Mouse (Mus musculus) liver, embryonic 13.5 days (tissue): Measurements from ENCODE around the gene Wdr59. TPM values are rescaled to one million over a fixed set of nuclear protein-coding genes. Genes with fewer than 3 reads are reported as not detected.

ENCODE experiments used
- ATAC-seq: fragments of 200-750 bp; cut with Nextera tagmentation; 2 replicates; pipeline ENCODE4 v1.8.0; 2017; ENCODE audit warnings: low read depth, mild to moderate bottlenecking, moderate number of reproducible peaks, moderate library complexity
- DNase-seq: peaks from one replicate; pipeline ENCODE4 v3.0.0; 2022
- H3K27ac ChIP-seq: fragments of 300-500 bp; sonication (generic); 2 replicates; pipeline ENCODE4 v1.5.1; 2015; ENCODE audit warnings: moderate library complexity, mild to moderate bottlenecking, inconsistent platforms
- H3K27me3 ChIP-seq: fragments of 300-500 bp; sonication (generic); 2 replicates; pipeline ENCODE4 v1.6.1; 2015; ENCODE audit warnings: mild to moderate bottlenecking, inconsistent platforms
- H3K36me3 ChIP-seq: fragments of 300-500 bp; sonication (generic); 2 replicates; pipeline ENCODE4 v1.6.1; 2015; ENCODE audit warnings: mild to moderate bottlenecking, inconsistent platforms
- H3K4me1 ChIP-seq: fragments of 300-500 bp; sonication (generic); replicated peaks from 2 replicates; pipeline ENCODE4 v1.6.1; 2015; ENCODE audit warnings: inconsistent platforms
- H3K4me2 ChIP-seq: fragments of 300-500 bp; sonication (generic); 2 replicates; pipeline ENCODE4 v1.6.1; 2015; ENCODE audit warnings: inconsistent platforms, mild to moderate bottlenecking, moderate library complexity
- H3K4me3 ChIP-seq: fragments of 300-500 bp; sonication (generic); replicated peaks from 2 replicates; pipeline ENCODE4 v1.5.1; 2015; ENCODE audit warnings: mild to moderate bottlenecking, inconsistent platforms
- H3K9ac ChIP-seq: fragments of 300-500 bp; sonication (generic); 2 replicates; pipeline ENCODE4 v1.6.1; 2015; ENCODE audit warnings: mild to moderate bottlenecking, inconsistent platforms
- H3K9me3 ChIP-seq: fragments of 300-500 bp; sonication (generic); replicated peaks from 2 replicates; pipeline ENCODE4 v1.6.1; 2016; ENCODE audit warnings: inconsistent platforms
- WGBS: fragments of 180-500 bp; shearing (Covaris S2); methylation state at CpG from one replicate; pipeline ENCODE4 v1.1.7; 2015; ENCODE audit not compliant: insufficient replicate concordance; 5-methylcytosine and 5-hydroxymethylcytosine counted together
- polyA plus RNA-seq: library from polyadenylated mRNA; unstranded; fragments of >200 nt; fragmentation: Nextera tagmentation; extraction: Ambion mirVana; gene quantifications from 2 replicates; pipeline ENCODE4 v1.2.1, GENCODE M21; 2015

The Wdr59 gene
- polyA plus RNA-seq, 1 experiment from 2014 or later: 1.8 TPM

DNA sequence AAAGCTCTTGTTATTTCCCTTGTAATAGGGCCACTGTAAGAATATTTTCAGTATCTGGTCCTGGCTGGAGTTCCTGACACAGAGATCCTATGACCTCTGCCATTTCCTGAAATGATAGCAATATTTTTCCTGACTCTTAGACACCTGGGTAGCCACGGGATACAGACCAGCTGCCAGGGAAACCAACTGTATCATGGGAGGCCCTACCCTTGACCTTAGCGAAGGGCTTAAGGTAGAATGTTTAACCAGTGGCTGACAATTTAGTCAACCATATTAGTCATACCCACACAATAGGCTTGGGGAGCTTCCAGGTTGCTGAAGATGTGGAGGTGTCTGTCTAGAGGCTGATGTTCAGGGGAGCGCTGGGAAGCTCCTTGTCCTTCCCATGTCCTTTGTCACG is 77.6 kb downstream of the Wdr59 start:
- WGBS: 68% methylated on average over 4 of the region's 4 CpGs
- Histone ChIP-seq H3K9ac (no peak overlapping the region), H3K27me3 (0 out of 2 replicates have a peak, but pooled peaks cover 2% of the 10 kb centered on the region), H3K9me3 (no peaks in the 10 kb centered on the region), H3K4me3 (no peak overlapping the region), H3K4me1 (peaks cover 20% of the 10 kb centered on the region), H3K27ac (no peak overlapping the region), H3K4me2 (no peak overlapping the region), H3K36me3 (no peaks in the 10 kb centered on the region)
- DNase-seq (no peak), ATAC-seq (no peak)

DNA sequence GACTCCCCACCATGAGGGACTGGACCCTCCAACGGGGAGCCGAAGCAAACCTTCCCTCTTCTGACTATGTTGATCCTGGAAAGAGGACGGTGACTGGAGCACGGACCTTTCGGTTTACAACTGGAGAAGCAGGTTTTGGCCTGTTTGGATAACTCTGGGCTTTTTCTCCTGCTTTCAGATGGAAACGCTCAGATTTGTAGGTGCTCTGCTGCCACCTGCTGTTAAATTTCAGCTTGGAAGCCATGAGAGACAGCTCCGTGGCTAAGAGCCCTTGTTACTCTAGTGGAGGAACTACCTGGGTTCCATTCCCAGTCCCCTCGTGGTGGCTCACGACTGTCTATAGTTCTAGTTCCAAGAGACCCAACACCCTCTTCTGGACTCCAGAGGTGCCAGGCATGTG is 82.7 kb downstream of the Wdr59 start:
- H3K4me3 ChIP-seq: no peak overlapping the region
- ATAC-seq (no peak), DNase-seq (peak; percentile 15)
- no peaks in the 10 kb centered on the region for H3K4me1 ChIP-seq
- H3K9ac ChIP-seq: no peak overlapping the region
- no peaks in the 10 kb centered on the region for H3K9me3 ChIP-seq
- 0 out of 2 replicates have a peak, but pooled peaks cover 5% of the 10 kb centered on the region for H3K27me3 ChIP-seq
- no peaks in the 10 kb centered on the region for H3K36me3 ChIP-seq
- WGBS: 19% methylated on average over 9 of the region's 9 CpGs
- H3K27ac ChIP-seq: no peak overlapping the region
- H3K4me2 ChIP-seq: no peak overlapping the region

DNA sequence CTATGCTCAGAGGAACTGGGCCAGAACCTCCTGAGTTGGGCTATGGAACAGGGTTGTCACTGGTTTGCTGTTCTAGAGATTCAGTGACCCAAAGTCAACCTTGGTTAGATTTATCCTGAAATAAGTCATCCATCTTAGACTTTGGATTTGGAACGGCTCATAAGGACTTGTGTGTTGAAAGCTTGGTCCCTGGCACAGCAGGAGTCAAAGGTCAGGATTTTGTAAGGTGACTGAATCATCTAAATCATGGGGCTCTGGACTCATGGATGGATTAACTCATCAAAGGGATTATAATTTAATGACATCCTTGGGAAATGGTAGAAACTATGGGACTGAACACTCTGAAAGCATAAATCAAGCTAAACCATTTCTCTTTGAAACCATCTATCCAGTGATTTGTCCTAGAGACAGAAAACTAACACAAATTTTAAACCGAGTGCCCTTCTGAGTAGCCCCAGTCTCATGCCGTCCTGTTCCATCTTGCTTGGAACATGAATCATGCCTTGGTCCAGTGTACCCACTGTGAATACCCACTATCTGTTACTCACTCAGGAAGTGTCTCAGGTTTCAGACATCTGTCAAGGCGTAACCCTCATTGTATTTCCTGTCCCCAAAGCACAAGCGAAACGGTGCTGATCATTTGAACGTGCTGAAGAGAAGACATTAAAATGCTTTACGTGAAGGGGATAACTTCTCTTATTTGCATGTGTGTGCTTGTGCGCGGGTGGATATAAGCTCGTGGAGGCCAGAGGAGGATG is 86.6 kb downstream of the Wdr59 start:
- H3K4me2 ChIP-seq: no peak overlapping the region
- no peaks in the 10 kb centered on the region for H3K9me3 ChIP-seq
- no peak overlapping the region for H3K4me3 ChIP-seq
- ATAC-seq (no peak), DNase-seq (no peak)
- H3K36me3 ChIP-seq: no peaks in the 10 kb centered on the region
- 0 out of 2 replicates have a peak, but pooled peaks cover 3% of the 10 kb centered on the region for H3K27me3 ChIP-seq
- H3K27ac ChIP-seq: no peak overlapping the region
- 45% methylated on average over 11 of the region's 11 CpGs for WGBS
- no peaks in the 10 kb centered on the region for H3K4me1 ChIP-seq
- no peak overlapping the region for H3K9ac ChIP-seq

DNA sequence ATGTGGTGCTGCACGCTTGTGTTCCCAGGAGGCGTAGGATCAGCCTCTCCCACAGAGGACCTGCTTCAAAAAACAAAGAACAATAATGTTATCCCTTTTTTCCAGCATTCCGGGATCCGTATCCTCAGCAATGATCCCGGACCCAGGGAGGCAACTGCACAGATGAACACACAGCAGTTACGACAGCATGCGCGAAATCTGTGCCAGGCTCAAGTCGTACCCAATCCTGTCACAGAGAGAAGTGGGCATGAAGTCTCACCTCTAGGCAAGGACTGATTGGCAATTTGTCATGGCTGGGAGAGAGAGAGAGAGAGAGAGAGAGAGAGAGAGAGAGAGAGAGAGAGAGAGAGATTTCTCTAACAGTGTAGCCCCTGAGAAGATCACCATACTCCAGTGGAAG is 97.2 kb downstream of the Wdr59 start:
- Histone ChIP-seq H3K27me3 (no peaks in the 10 kb centered on the region), H3K27ac (no peak overlapping the region), H3K9me3 (no peaks in the 10 kb centered on the region), H3K36me3 (no peaks in the 10 kb centered on the region), H3K4me3 (no peak overlapping the region), H3K4me2 (no peak overlapping the region), H3K4me1 (no peaks in the 10 kb centered on the region), H3K9ac (no peak overlapping the region)
- ATAC-seq (no peak), DNase-seq (no peak)
- WGBS: 82% methylated on average over 9 of the region's 9 CpGs

DNA sequence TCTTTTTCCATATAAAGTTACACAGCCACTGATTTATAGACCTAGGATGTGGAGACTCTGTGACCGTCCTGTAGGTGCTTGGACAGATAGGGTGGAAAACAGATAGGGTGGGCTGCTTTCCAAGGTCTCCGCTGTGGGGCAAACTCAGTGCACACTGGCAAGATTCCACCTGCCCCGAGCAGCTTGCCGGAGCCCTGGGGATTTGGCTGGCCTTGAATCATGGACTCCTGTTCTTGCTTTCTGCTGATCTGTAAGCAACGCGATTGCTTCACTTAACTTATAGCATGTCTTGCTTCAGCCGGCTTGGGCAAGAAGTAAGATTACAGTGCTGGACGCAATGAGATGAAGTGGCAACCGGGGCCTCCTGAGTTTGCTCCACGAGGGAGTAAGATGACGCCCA is 97.7 kb downstream of the Wdr59 start:
- DNase-seq (no peak), ATAC-seq (no peak)
- 71% methylated on average over 11 of the region's 11 CpGs for WGBS

DNA sequence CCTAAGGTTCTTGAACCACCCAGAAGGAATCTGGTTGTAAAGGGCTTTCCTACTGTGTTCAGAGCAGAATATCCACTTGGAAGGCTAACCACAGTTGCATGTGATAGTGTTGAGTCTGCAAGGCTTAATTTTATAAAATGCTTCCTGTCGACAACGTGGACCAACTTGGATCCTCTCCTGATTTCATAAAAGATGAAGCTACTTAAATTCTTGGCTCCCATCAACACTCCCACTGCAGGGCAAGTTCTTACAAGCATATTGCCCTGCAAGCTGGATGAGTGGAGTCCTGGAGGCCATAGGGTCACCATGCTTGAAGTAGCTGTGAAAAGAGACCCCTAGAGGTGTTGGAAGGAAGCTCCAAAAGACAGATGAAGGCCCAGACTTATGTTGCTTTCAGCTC is 99.3 kb downstream of the Wdr59 start:
- Histone ChIP-seq H3K9ac (no peak overlapping the region), H3K36me3 (no peaks in the 10 kb centered on the region), H3K27me3 (0 out of 2 replicates have a peak, but pooled peaks cover 11% of the 10 kb centered on the region), H3K4me1 (no peaks in the 10 kb centered on the region), H3K27ac (no peak overlapping the region), H3K4me2 (no peak overlapping the region), H3K9me3 (no peaks in the 10 kb centered on the region), H3K4me3 (no peak overlapping the region)
- ATAC-seq (no peak), DNase-seq (no peak)
- 58% methylated on average over 2 of the region's 2 CpGs for WGBS

More for the DNA sequence above, 97.7 kb downstream of the Wdr59 start:
- no peak overlapping the region for H3K4me2 ChIP-seq
- H3K27ac ChIP-seq: no peak overlapping the region
- no peaks in the 10 kb centered on the region for H3K9me3 ChIP-seq
- 0 out of 2 replicates have a peak, but pooled peaks cover 3% of the 10 kb centered on the region for H3K27me3 ChIP-seq
- H3K4me3 ChIP-seq: no peak overlapping the region
- no peaks in the 10 kb centered on the region for H3K4me1 ChIP-seq
- H3K9ac ChIP-seq: no peak overlapping the region
- no peaks in the 10 kb centered on the region for H3K36me3 ChIP-seq

DNA sequence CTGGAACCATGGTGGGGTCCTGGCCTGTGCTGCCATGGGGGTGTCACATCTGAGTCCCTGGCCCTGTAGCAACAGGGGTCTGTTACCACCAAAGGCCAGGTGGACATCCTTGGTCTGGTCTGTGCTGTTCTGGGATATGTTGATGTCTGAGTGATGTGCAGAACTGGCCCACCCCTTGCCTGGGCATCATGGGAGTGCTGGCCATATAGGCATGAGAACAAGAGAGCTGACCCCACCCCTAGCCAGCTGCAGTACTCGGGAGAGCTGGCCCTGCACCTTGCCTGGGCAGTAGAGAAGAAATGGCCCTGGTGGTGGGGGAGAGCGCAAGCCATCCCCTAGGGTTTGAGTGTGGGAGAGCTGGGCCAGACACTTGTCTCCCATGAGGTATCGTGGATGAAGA is 102.7 kb downstream of the Wdr59 start:
- H3K4me3 ChIP-seq: no peak overlapping the region
- H3K9me3 ChIP-seq: no peaks in the 10 kb centered on the region
- WGBS: 60% methylated on average over 3 of the region's 3 CpGs
- DNase-seq: no peak
- no peaks in the 10 kb centered on the region for H3K4me1 ChIP-seq
- no peak for ATAC-seq
- 0 out of 2 replicates have a peak, but pooled peaks cover 19% of the 10 kb centered on the region for H3K27me3 ChIP-seq
- no peak overlapping the region for H3K9ac ChIP-seq
- H3K4me2 ChIP-seq: no peak overlapping the region
- H3K27ac ChIP-seq: no peak overlapping the region
- H3K36me3 ChIP-seq: no peaks in the 10 kb centered on the region

DNA sequence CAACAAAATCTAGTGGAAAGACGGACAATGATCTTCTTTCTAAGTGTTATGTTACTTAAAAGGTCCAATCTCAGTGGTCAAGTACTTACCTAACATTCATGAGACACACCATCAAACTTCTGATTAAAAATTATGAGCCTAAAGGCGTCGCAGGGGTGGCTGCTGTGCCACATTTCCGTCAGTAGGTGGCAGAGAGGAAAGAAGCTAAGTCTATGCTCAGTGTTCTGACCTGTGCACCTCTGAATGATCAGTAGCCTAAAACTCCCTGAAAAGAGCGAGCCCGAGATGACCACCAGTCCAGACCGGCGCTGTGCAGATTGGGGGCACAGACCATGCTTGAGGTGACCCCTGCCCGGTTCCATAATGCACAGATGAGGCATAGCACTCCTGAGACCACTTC is 103.3 kb downstream of the Wdr59 start:
- ATAC-seq: no peak
- no peaks in the 10 kb centered on the region for H3K4me1 ChIP-seq
- H3K36me3 ChIP-seq: no peaks in the 10 kb centered on the region
- H3K9me3 ChIP-seq: no peaks in the 10 kb centered on the region
- H3K27ac ChIP-seq: no peak overlapping the region
- H3K27me3 ChIP-seq: 0 out of 2 replicates have a peak, but pooled peaks cover 19% of the 10 kb centered on the region
- H3K4me2 ChIP-seq: no peak overlapping the region
- H3K9ac ChIP-seq: no peak overlapping the region
- no peak for DNase-seq
- WGBS: 23% methylated on average over 9 of the region's 9 CpGs
- H3K4me3 ChIP-seq: no peak overlapping the region

DNA sequence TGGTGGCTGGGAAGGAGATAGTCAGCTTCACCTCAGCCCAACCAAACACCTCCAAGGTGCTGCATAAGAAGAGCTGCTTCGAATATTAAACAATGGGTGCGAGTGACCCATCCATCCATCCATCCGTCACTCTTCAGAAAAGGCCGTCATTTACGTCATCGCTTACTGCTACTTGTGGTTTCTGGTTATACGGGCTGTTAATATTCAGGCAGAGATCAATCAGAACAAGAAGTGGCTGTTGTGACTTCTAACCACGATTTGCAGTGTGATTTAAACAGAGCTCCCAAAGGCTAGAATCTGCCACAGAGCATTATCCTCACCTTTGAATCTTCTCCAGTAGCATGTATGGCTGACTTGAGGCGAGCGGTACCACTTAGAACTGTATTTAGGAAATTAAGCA is 104.7 kb downstream of the Wdr59 start:
- no peak overlapping the region for H3K9ac ChIP-seq
- H3K4me1 ChIP-seq: no peaks in the 10 kb centered on the region
- no peak overlapping the region for H3K4me3 ChIP-seq
- no peak for DNase-seq
- 62% methylated on average over 10 of the region's 10 CpGs for WGBS
- H3K4me2 ChIP-seq: no peak overlapping the region
- 0 out of 2 replicates have a peak, but pooled peaks cover 19% of the 10 kb centered on the region for H3K27me3 ChIP-seq
- no peaks in the 10 kb centered on the region for H3K36me3 ChIP-seq
- no peaks in the 10 kb centered on the region for H3K9me3 ChIP-seq
- ATAC-seq: no peak
- no peak overlapping the region for H3K27ac ChIP-seq

DNA sequence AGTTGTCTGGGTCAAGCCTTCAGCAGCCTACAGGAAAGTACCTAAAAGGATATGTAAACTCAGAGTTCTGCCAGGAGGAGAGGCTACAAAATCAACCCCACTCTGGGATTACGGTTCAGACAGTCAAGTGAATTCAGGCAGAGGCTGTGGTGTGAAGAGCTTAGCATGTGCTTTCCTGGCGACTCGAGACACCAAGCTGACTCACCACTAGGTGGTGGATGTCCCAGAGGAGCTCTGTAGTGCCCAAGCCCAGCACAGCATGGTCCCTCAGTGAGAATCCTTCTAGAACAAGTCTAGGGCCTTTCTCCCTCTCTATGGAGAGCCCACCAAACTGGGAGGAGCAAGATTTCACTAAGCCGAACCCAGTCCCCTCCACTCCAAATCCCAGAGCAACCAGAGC is 118.5 kb downstream of the Wdr59 start:
- Histone ChIP-seq H3K4me2 (no peak overlapping the region), H3K9me3 (no peaks in the 10 kb centered on the region), H3K27ac (no peak overlapping the region), H3K4me1 (no peaks in the 10 kb centered on the region), H3K9ac (no peak overlapping the region), H3K4me3 (no peak overlapping the region), H3K27me3 (0 out of 2 replicates have a peak, but pooled peaks cover 6% of the 10 kb centered on the region), H3K36me3 (no peaks in the 10 kb centered on the region)
- DNase-seq: no peak
- ATAC-seq: no peak
- 27% methylated on average over 4 of the region's 4 CpGs for WGBS
